Mouse (Mus musculus) liver, embryonic 13.5 days (tissue): ENCODE results near the gene Spem2. TPM values are rescaled to one million over a fixed set of nuclear protein-coding genes. Genes with fewer than 3 reads are reported as not detected.

Experiments
- ATAC-seq: fragments of 200-750 bp; cut with Nextera tagmentation; 2 replicates; pipeline ENCODE4 v1.8.0; 2017; ENCODE audit warnings: low read depth, mild to moderate bottlenecking, moderate number of reproducible peaks, moderate library complexity
- DNase-seq: peaks from one replicate; pipeline ENCODE4 v3.0.0; 2022
- H3K27ac ChIP-seq: fragments of 300-500 bp; sonication (generic); 2 replicates; pipeline ENCODE4 v1.5.1; 2015; ENCODE audit warnings: moderate library complexity, mild to moderate bottlenecking, inconsistent platforms
- H3K27me3 ChIP-seq: fragments of 300-500 bp; sonication (generic); 2 replicates; pipeline ENCODE4 v1.6.1; 2015; ENCODE audit warnings: mild to moderate bottlenecking, inconsistent platforms
- H3K36me3 ChIP-seq: fragments of 300-500 bp; sonication (generic); 2 replicates; pipeline ENCODE4 v1.6.1; 2015; ENCODE audit warnings: mild to moderate bottlenecking, inconsistent platforms
- H3K4me1 ChIP-seq: fragments of 300-500 bp; sonication (generic); replicated peaks from 2 replicates; pipeline ENCODE4 v1.6.1; 2015; ENCODE audit warnings: inconsistent platforms
- H3K4me2 ChIP-seq: fragments of 300-500 bp; sonication (generic); 2 replicates; pipeline ENCODE4 v1.6.1; 2015; ENCODE audit warnings: inconsistent platforms, mild to moderate bottlenecking, moderate library complexity
- H3K4me3 ChIP-seq: fragments of 300-500 bp; sonication (generic); replicated peaks from 2 replicates; pipeline ENCODE4 v1.5.1; 2015; ENCODE audit warnings: mild to moderate bottlenecking, inconsistent platforms
- H3K9ac ChIP-seq: fragments of 300-500 bp; sonication (generic); 2 replicates; pipeline ENCODE4 v1.6.1; 2015; ENCODE audit warnings: mild to moderate bottlenecking, inconsistent platforms
- H3K9me3 ChIP-seq: fragments of 300-500 bp; sonication (generic); replicated peaks from 2 replicates; pipeline ENCODE4 v1.6.1; 2016; ENCODE audit warnings: inconsistent platforms
- WGBS: fragments of 180-500 bp; shearing (Covaris S2); methylation state at CpG from one replicate; pipeline ENCODE4 v1.1.7; 2015; ENCODE audit not compliant: insufficient replicate concordance; 5-methylcytosine and 5-hydroxymethylcytosine counted together
- polyA plus RNA-seq: library from polyadenylated mRNA; unstranded; fragments of >200 nt; fragmentation: Nextera tagmentation; extraction: Ambion mirVana; gene quantifications from 2 replicates; pipeline ENCODE4 v1.2.1, GENCODE M21; 2015

Gene Spem2
- polyA plus RNA-seq, 1 experiment from 2014 or later = not detected

DNA sequence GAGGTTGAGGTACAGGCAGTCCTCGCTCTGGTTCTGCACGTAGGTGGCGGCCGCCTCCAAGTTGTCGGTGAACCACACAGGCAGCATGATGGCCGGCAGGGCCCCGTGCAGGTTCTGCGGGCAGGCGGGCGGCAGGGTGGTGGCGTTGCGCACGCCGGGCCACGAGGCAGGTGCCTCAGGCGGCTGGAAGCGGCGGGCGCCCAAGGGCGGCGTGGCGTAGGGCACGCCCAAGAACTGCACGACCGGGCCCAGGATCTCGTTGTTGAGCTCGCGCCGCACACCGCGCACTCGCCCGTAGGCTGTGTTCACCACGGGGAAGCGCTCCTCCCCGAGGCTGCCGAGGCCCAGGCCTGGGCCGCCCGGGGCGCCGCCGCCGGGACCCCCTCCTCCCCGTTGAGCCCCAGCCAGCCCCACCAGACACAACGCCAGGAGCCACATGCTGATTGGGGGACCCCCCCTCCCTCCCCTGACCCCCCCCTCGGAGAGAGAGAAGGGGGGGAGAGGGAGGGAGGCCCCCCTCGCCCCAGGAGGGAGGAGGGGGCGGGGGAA is 15.8 kb upstream of the Spem2 start:
- H3K27me3 ChIP-seq = peaks cover 61% of the 10 kb centered on the region
- H3K4me3 ChIP-seq = peak overlapping the region; percentile 53
- H3K27ac ChIP-seq = 0 out of 2 replicates have a peak overlapping the region, but pooled peaks have one; percentile 19
- peak overlapping the region; percentile 68 for H3K9ac ChIP-seq
- ATAC-seq (peak; percentile 21; the same call in 1 of the 2 replicates), DNase-seq (peak; percentile 55)
- no peaks in the 10 kb centered on the region for H3K9me3 ChIP-seq
- 2% methylated on average over 45 of the region's 48 CpGs for WGBS
- peak overlapping the region; percentile 71 for H3K4me2 ChIP-seq
- no peaks in the 10 kb centered on the region for H3K36me3 ChIP-seq
- peaks cover 53% of the 10 kb centered on the region for H3K4me1 ChIP-seq

DNA sequence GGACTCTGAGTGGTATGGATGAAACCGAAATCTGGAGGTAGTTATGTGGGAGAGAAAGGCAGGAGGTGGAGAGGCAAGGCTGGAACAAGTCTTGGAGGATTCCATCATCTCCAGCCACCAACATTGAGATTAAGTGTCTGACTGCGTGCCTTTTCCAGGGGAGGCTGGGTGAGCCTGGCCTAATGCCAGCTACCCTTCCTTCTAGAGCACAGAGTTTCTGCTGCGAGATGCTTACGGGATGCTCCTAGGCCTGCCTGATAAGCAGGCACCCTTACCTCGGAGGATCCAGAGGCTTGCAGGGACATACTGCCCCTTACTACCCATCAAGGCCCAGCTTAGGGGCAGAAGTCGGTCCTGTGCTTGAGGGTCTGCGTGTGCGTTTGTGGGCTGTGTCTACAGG is 15.3 kb upstream of the Spem2 start:
- Histone ChIP-seq H3K27ac (no peak overlapping the region), H3K9me3 (no peaks in the 10 kb centered on the region), H3K9ac (peak overlapping the region; percentile 68), H3K4me3 (peak overlapping the region; percentile 53), H3K36me3 (no peaks in the 10 kb centered on the region), H3K4me1 (peaks cover 51% of the 10 kb centered on the region), H3K27me3 (peaks cover 61% of the 10 kb centered on the region), H3K4me2 (peak overlapping the region; percentile 71)
- no peak for ATAC-seq
- WGBS = 43% methylated on average over 8 of the region's 8 CpGs
- DNase-seq = no peak

DNA sequence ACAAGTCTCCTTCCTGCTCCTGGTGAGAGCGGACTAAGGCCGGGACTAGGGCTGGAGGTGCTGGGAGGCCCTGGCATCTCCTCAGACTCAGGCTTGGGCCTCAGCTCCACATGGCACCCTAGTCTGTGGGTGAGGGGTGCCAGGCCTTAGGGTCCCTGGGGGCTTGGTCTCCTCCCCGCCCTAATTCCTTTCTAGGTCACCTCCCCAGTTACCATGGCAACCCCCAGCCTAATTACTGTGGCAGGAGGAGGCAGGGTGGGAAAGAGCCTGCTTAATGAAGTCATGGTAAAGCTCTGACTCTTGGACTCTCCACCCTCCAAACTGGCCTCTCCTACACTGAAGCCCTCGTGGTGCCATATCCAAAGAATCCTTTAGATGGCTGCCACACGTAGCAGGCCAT is 10.6 kb upstream of the Spem2 start:
- Histone ChIP-seq H3K36me3 (peaks cover 24% of the 10 kb centered on the region), H3K4me1 (peaks cover 13% of the 10 kb centered on the region), H3K9ac (no peak overlapping the region), H3K9me3 (no peaks in the 10 kb centered on the region), H3K4me3 (no peak overlapping the region), H3K4me2 (no peak overlapping the region), H3K27ac (no peak overlapping the region), H3K27me3 (peaks cover 23% of the 10 kb centered on the region)
- ATAC-seq (0 out of 2 replicates have a peak, but pooled peaks have one; percentile 24), DNase-seq (no peak)
- 76% methylated on average over 5 of the region's 5 CpGs for WGBS

DNA sequence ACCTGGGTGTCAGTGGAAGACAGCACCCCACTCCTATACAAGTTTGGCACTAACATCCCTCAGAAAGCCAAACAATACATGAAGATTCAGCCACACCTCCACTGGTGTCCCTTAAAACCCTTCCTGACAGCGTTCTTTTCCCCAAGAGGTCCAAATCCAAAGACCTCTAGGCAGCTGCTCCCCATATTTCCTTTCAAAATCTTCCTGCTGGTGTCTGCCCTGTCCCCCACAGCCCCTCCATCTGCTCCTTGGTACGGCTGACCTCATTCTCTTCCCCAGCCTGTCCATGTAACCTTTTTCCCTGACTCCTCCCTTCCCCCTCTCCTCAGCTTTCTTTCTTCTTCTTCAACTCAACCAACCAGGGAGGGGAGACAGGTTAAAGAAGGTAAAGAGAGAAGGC is 5.2 kb upstream of the Spem2 start:
- 67% methylated on average over 2 of the region's 2 CpGs for WGBS
- peaks cover 24% of the 10 kb centered on the region for H3K36me3 ChIP-seq
- ATAC-seq = no peak
- H3K9ac ChIP-seq = no peak overlapping the region
- no peaks in the 10 kb centered on the region for H3K9me3 ChIP-seq
- H3K4me3 ChIP-seq = no peak overlapping the region
- H3K27me3 ChIP-seq = peaks cover 9% of the 10 kb centered on the region
- no peak for DNase-seq
- H3K27ac ChIP-seq = no peak overlapping the region
- H3K4me2 ChIP-seq = no peak overlapping the region
- no peaks in the 10 kb centered on the region for H3K4me1 ChIP-seq

DNA sequence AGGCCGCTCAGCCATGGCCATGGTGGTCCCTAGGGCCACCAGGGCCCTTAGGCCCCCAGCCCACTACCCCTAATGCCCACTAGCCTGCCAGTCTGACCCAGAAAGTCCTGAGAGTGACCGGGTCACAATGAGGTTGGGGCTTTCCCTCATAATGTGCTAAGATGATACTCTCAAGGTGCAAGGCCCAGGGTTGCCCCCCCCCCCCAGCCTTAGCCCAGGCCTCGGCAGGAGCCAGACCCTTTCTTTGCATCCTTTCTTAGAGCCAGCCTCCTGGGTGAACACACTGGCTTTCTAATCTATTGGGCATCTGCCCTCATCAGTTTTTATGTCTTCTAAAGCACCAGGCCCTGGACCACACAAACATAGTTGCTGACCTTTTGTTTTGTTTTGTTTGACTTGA is 3.8 kb upstream of the Spem2 start, which contains the start of gene Spem1:
TSS of gene Spem1 (minus strand) at position 101 of the 400 bp plus-strand sequence.
- WGBS = 69% methylated on average over 3 of the region's 3 CpGs

DNA sequence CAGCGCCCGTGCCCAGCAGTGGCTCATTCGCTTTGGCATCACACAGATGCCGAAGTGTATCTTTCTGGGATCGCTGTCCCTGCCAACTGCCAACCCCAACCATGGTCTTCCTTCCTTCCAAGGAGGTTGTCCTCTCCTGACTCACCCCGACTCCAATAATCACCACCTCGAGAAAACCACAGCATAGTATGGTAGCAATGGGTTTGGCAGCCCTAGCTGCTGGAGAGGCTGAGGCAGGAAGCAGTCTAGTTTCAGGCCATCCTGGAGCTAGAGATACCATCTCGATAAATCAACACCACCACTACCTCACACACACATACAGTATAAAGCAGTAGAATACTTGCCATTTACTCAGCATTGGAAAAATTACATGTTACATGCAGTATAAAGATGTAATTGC is 606 bp upstream of the Spem2 start:
- no peak overlapping the region for H3K4me3 ChIP-seq
- DNase-seq = no peak
- no peaks in the 10 kb centered on the region for H3K36me3 ChIP-seq
- H3K27me3 ChIP-seq = peaks cover 20% of the 10 kb centered on the region
- H3K4me2 ChIP-seq = no peak overlapping the region
- no peaks in the 10 kb centered on the region; the same call in 1 of the 2 replicates for H3K9me3 ChIP-seq
- no peak overlapping the region for H3K9ac ChIP-seq
- no peaks in the 10 kb centered on the region for H3K4me1 ChIP-seq
- WGBS = 66% methylated on average over 8 of the region's 8 CpGs
- no peak overlapping the region for H3K27ac ChIP-seq
- ATAC-seq = no peak

More for the DNA sequence above, 3.8 kb upstream of the Spem2 start, which contains the start of gene Spem1:
- no peak for DNase-seq
- Histone ChIP-seq H3K9me3 (no peaks in the 10 kb centered on the region), H3K27ac (no peak within 1 kb of the TSS), H3K36me3 (peaks cover 17% of the 10 kb centered on the region), H3K4me3 (no peak within 1 kb of the TSS), H3K9ac (no peak within 1 kb of the TSS), H3K27me3 (peaks cover 15% of the 10 kb centered on the region), H3K4me2 (no peak within 1 kb of the TSS), H3K4me1 (no peaks in the 10 kb centered on the region)
- ATAC-seq = no peak

DNA sequence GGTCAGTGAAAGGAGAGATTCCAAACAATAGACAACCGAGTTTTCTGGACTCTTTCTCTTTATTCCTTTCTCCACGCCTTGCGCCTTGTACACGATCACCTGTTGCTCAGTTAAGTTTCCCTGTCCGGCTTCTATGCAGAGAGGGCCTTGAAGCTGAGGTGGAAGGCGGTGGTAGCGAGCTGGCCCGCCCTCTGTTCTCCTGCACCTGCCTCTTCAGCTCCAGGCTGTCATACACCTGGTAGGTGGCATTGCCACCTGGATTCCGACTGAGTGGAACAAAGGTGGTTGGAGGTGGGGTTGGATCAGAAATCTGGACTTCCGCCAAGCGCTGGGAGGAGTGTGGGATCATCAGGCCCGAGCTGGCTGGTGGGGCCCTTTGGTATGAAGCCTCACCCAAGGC is 1.7 kb downstream of the Spem2 start:
- DNase-seq (no peak), ATAC-seq (no peak)
- H3K4me2 ChIP-seq = no peak overlapping the region
- peaks cover 24% of the 10 kb centered on the region for H3K27me3 ChIP-seq
- no peak overlapping the region for H3K27ac ChIP-seq
- WGBS = 83% methylated on average over 12 of the region's 12 CpGs
- no peak overlapping the region for H3K4me3 ChIP-seq
- H3K4me1 ChIP-seq = no peaks in the 10 kb centered on the region
- no peak overlapping the region for H3K9ac ChIP-seq
- no peaks in the 10 kb centered on the region; the same call in 1 of the 2 replicates for H3K9me3 ChIP-seq
- no peaks in the 10 kb centered on the region for H3K36me3 ChIP-seq

DNA sequence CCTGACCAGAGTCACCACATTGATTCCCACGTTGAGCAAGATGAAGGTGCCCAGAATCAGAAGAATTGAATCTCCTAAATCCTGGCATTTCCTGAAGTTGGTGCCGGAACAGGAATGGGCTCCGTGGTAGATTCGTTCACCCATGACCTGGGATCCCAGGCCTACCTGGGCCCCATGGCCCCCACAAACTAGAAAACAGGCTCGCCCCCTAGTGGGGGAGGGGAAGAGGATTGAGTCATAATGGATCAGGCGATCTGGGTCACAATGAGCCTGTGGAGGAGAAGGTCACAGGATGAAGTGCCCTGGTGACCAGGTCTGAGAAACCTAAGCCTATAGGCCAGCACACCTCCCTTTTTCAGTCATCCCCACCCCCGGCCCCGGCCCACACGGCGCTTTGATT is 3.1 kb downstream of the Spem2 start, which contains the start of gene Gm39566:
TSS of gene Gm39566 (minus strand) at position 144 of the 400 bp plus-strand sequence.
- DNase-seq (no peak), ATAC-seq (no peak)
- Histone ChIP-seq H3K27ac (no peak within 1 kb of the TSS), H3K27me3 (peaks cover 36% of the 10 kb centered on the region), H3K9ac (no peak within 1 kb of the TSS), H3K4me1 (no peaks in the 10 kb centered on the region), H3K4me3 (no peak within 1 kb of the TSS), H3K9me3 (no peaks in the 10 kb centered on the region; the same call in 1 of the 2 replicates), H3K4me2 (no peak within 1 kb of the TSS), H3K36me3 (no peaks in the 10 kb centered on the region)
- 59% methylated on average over 10 of the region's 10 CpGs for WGBS

DNA sequence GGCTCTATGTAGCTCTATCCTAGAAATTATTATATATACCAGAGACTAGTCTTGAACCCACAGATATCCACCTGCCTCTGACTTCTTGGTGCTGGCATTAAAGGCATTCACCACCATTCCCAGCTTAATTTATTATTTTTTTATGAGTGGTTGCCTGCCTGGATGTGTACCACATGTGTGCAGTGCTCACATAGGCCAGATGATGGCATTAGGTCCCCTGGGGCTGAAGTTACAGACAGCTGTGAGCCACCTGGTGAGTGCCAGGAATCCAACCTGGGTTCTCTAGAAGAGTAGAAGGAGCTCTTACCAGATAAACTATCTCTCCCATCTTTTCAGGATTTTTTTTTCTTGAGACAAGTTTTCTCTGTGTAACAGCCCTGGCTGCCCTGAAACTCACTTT is 8.0 kb downstream of the Spem2 start:
- DNase-seq (no peak), ATAC-seq (no peak)
- no peak overlapping the region for H3K4me3 ChIP-seq
- H3K27me3 ChIP-seq = peaks cover 60% of the 10 kb centered on the region
- peaks cover 5% of the 10 kb centered on the region for H3K4me1 ChIP-seq
- no peaks in the 10 kb centered on the region for H3K9me3 ChIP-seq
- no peak overlapping the region for H3K27ac ChIP-seq
- H3K9ac ChIP-seq = no peak overlapping the region
- H3K36me3 ChIP-seq = no peaks in the 10 kb centered on the region
- no peak overlapping the region for H3K4me2 ChIP-seq

DNA sequence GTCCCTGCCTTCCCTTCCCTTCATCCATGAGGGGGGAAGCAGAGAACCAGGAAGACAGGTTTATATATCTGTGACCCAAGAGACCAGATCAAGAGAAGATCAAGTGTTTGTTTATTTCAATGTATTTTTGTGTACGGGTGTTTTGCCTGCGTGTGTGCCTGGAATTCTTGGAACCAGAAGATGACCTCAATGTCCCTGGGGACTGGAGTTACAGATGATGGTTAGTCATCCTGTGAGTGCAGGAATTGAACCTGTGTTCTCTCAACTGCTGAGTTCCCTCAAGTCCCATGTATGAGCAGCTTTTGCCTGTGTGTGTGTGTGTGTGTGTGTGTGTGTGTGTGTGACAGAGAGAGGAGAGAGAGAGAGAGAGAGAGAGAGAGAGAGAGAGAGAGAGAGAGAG is 10.6 kb downstream of the Spem2 start:
- H3K27ac ChIP-seq = no peak overlapping the region
- no peak overlapping the region for H3K4me3 ChIP-seq
- no peaks in the 10 kb centered on the region for H3K36me3 ChIP-seq
- no peaks in the 10 kb centered on the region for H3K9me3 ChIP-seq
- H3K9ac ChIP-seq = no peak overlapping the region
- H3K27me3 ChIP-seq = peaks cover 77% of the 10 kb centered on the region
- DNase-seq (no peak), ATAC-seq (no peak)
- no peak overlapping the region for H3K4me2 ChIP-seq
- 72% methylated on average over 2 of the region's 2 CpGs for WGBS
- peaks cover 31% of the 10 kb centered on the region for H3K4me1 ChIP-seq

DNA sequence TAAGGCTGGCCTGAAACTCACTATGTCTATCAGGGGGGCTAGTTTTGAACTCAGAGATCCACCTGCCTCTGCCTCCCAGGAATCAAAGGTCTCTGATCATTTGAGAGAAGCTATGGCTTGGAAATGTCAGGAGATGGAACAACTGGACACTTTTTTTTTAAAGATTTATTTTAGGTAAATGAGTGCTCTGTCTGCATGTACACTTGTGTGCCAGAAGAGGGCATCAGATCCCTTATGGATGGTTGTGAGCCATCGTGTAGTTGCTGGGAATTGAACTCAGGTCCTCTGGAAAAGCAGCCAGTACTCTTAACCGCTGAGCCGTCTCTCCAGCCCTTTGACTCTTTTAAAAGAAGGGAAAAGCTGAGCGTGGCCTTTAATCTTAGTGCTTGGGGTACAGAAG is 11.9 kb downstream of the Spem2 start:
- no peak overlapping the region for H3K4me3 ChIP-seq
- peaks cover 82% of the 10 kb centered on the region for H3K27me3 ChIP-seq
- no peak overlapping the region for H3K4me2 ChIP-seq
- ATAC-seq = no peak
- DNase-seq = no peak
- no peaks in the 10 kb centered on the region for H3K9me3 ChIP-seq
- peaks cover 44% of the 10 kb centered on the region for H3K4me1 ChIP-seq
- no peaks in the 10 kb centered on the region for H3K36me3 ChIP-seq
- H3K9ac ChIP-seq = no peak overlapping the region
- no peak overlapping the region for H3K27ac ChIP-seq
- 77% methylated on average over 4 of the region's 4 CpGs for WGBS
